Mouse (Mus musculus) large intestine, adult 2 months (tissue): Measurements from ENCODE around the gene Mtfmt. TPM values are rescaled to one million over a fixed set of nuclear protein-coding genes. Genes with fewer than 3 reads are reported as not detected.

ENCODE experiments used
- DNase-seq: peaks from one replicate; pipeline ENCODE4 v3.0.0-alpha.2; 2012; ENCODE audit warnings: low read depth, low spot score
- WGBS: fragments of 180-500 bp; shearing (Covaris S2); methylation state at CpG from one replicate; pipeline ENCODE4 v1.1.7; 2018; 5-methylcytosine and 5-hydroxymethylcytosine counted together
- polyA plus RNA-seq: library from polyadenylated mRNA; depleted of rRNA; stranded (reverse); fragments of >200 nt; gene quantifications from 2 replicates; pipeline ENCODE4 v1.2.3, GENCODE M21; 2012; rRNA removed

The Mtfmt gene
- polyA plus RNA-seq = 13.6 and 17.6 TPM in 2 replicates

DNA sequence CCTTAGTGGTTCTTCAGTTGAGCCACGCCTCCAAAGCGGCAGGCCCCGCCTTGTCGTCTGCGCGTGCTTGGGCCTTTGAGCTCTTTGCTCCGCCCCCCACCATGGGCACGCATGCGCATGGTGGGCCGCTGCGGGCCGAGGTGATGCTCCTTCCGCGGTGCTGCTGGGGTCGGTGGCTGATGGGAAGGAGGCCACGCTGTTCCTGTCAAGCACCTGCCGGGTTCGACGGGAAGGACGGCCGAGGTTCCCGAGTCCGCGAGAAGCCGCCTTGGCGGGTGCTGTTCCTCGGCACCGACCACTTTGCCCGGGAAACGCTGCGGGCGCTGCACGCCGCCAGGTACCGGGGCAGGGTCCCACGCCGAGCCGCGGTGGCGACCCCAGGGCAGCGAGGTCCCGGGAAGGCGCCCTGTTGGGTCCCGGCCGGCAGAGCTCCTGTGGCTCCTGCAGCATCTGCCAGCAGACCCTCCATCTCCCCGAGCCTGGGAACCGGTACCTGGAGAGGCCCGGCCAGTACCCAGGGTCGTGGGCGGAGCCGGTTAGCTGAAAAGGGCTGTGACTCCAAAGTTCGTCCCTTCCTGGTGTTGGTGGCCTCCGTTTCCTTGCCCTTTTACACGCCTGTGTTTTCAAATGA lies at the start of gene Mtfmt:
TSS of gene Mtfmt (plus strand) at position 112 of the 631 bp plus-strand sequence.
- under 1% methylated on average over 54 of the region's 54 CpGs for WGBS

GRCm38 (mm10) chr9:65386373-65387140 lies 49.0 kb upstream of the Mtfmt start:
- DNase-seq = no peak
- 45% methylated on average over 8 of the region's 8 CpGs for WGBS

More for the DNA sequence above, at the start of gene Mtfmt:
- DNase-seq = peak; percentile 90

- DNase-seq = peak; percentile 28
- 12% methylated on average over 93 of the region's 96 CpGs for WGBS
These were observed 44.6 kb upstream of the Mtfmt start for GRCm38 (mm10) chr9:65390752-65391612.

- no peak for DNase-seq
- whole genome bisulfite sequencing = 31% methylated on average over 8 of the region's 8 CpGs
These were observed 44.0 kb upstream of the Mtfmt start, which contains the start of gene Kbtbd13 for GRCm38 (mm10) chr9:65391613-65391964. TSS of gene Kbtbd13 (minus strand) at chr9:65391652.

DNA sequence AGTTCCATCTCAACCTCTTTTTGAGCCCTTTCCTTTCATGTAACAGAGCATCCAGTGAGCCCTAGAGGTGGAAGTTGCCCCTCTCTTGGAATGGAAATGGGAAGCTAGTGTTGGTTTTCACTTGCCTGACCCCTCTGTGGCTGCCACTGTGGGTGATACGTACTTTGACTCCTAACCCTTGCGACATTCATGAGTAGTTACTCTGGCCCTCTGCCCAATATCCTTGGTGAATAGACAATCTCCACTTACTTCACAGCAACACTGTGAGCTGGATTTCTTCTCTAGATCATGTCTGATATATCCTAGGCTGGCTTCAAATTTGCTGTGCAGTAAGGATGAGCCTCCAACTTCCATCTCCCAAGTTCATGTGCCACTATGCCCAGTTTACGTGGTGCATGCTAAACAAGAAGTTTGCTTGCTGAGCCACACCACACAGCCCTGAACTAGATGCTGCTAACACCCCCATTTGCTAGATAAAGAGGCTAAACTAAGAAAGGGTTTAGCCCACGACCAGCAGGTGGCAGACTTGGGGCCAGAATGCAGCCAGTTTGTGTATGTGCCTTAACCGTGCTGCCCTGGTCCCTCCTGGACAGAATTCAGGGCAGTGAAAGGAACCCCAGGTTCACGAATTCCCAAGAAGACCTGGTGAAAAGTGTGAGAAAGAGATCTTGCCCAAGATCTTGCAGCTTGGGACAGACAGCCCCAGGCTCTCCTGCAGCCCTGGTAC lies 42.8 kb upstream of the Mtfmt start:
- 17% methylated on average over 6 of the region's 6 CpGs for WGBS
- DNase-seq = peak; percentile 51

DNA sequence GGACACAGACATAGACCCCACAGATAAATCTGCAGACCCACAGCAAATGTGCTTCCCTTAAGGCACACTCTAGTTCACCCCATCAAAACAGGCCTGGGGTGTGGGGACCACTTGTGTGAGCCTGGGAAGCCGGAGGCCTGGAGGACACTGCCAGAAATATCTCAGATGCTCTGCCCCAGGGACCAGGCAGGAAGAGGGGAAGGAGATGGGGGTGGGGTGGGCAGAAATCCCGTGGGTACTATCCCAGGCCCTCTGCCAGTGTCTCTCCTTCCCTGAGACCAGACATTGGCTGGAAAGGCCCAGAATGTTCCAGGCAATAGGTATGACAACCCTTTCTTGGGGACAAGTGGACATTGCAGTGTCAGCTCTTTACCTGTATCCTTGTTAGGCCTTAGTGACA lies 42.0 kb upstream of the Mtfmt start:
- whole genome bisulfite sequencing = 53% methylated on average over 2 of the region's 2 CpGs
- DNase-seq = no peak

GRCm38 (mm10) chr9:65394360-65394759 lies 41.2 kb upstream of the Mtfmt start:
- 50% methylated on average over 2 of the region's 2 CpGs for WGBS
- no peak for DNase-seq

DNA sequence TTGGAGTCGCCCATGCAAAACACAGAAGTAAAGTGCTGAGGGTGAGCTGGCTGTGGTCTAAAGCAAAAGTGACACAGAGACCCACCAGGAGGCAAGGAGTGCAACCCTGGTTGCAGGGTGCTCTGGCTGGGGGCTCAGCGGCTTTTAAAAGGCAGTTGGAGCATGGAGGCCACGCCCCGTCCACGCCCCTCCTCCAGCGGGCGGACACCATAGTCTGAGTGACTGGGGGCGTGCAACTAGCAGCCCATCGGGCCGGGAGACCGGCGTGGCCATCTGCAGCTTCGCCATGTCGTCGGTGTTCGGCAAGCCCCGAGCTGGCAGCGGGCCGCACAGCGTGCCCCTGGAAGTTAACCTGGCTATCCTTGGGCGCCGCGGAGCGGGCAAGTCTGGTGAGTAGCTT lies 37.3 kb upstream of the Mtfmt start, which contains the start of gene Rasl12:
TSS of gene Rasl12 (plus strand) at position 228 of the 400 bp plus-strand sequence.
- no peak for DNase-seq
- WGBS = 3% methylated on average over 24 of the region's 24 CpGs

GRCm38 (mm10) chr9:65399934-65400333 lies 35.6 kb upstream of the Mtfmt start:
- 86% methylated on average over 6 of the region's 6 CpGs for WGBS

GRCm38 (mm10) chr9:65404331-65405183 lies 31.0 kb upstream of the Mtfmt start:
- WGBS = 47% methylated on average over 15 of the region's 15 CpGs

More at GRCm38 (mm10) chr9:65399934-65400333, 35.6 kb upstream of the Mtfmt start:
- no peak for DNase-seq

GRCm38 (mm10) chr9:65405184-65405449 lies 30.5 kb upstream of the Mtfmt start:
- no peak for DNase-seq
- WGBS = 83% methylated on average over 2 of the region's 2 CpGs

More at GRCm38 (mm10) chr9:65404331-65405183, 31.0 kb upstream of the Mtfmt start:
- DNase-seq = no peak

DNA sequence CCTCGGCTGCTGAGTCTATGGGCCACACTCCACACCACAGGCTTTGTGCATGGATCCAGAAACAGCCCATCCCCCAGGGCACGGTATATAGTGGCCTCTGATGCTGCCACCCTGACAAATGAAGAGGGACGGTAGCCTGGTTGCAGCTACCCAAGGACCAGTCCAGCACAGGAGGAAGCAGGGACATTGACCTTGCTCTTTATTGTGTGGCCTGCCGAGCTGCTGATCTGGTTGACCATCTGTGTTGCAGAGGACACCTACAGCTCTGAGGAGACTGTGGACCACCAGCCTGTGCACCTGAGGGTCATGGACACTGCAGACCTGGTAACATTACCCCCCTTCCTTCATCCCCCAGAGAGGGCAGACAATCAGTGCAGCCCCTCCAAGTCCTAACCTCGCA lies 28.3 kb upstream of the Mtfmt start:
- 88% methylated on average over 5 of the region's 5 CpGs for WGBS
- DNase-seq = no peak

GRCm38 (mm10) chr9:65407861-65408260 lies 27.7 kb upstream of the Mtfmt start:
- DNase-seq = no peak
- 85% methylated on average over 3 of the region's 3 CpGs for WGBS

GRCm38 (mm10) chr9:65408871-65409295 lies 26.7 kb upstream of the Mtfmt start:
- peak; percentile 59 for DNase-seq
- WGBS = 34% methylated on average over 5 of the region's 5 CpGs

- WGBS = 80% methylated on average over 8 of the region's 8 CpGs
- DNase-seq = no peak
These were observed 25.2 kb upstream of the Mtfmt start for GRCm38 (mm10) chr9:65410378-65410777.

GRCm38 (mm10) chr9:65411326-65411725 lies 24.3 kb upstream of the Mtfmt start:
- WGBS = 69% methylated on average over 3 of the region's 3 CpGs
- DNase-seq = no peak

- 79% methylated on average over 3 of the region's 3 CpGs for WGBS
- no peak for DNase-seq
These were observed 17.8 kb upstream of the Mtfmt start for GRCm38 (mm10) chr9:65417738-65418137.

DNA sequence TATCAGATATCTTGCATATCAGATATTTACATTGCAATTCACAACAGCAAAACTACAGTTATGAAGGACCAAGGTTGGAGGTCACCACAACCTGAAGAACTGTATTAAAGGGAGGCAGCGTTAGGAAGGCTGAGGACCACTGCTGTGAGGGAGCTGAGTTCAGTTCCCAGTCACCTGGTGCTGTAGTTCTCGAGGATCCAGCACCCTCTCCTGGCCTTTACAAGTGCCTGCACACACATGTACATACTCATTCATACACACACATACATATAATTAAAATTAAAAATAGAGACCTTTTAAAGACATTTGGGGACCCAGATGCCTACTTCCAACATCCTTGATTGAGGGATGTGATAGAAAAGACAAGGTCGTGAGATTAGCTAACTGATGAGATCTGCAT lies 15.9 kb upstream of the Mtfmt start:
- no peak for DNase-seq
- WGBS = 87% methylated on average over 3 of the region's 3 CpGs
